Mouse (Mus musculus): ENCODE measurements around the gene Dkc1.

Gene Dkc1

GRCm38 (mm10) chrX:75143124-75143555 lies 47.5 kb downstream of the Dkc1 start:
- peak; percentile 8 for DNase-seq

GRCm38 (mm10) chrX:75148414-75148813 lies 52.8 kb downstream of the Dkc1 start:
- DNase-seq: no peak

GRCm38 (mm10) chrX:75150304-75150703 lies 54.6 kb downstream of the Dkc1 start:
- DNase-seq: no peak

GRCm38 (mm10) chrX:75152249-75152648 lies 56.6 kb downstream of the Dkc1 start:
- no peak for DNase-seq

- DNase-seq: peak; percentile 5
These were observed 60.1 kb downstream of the Dkc1 start for GRCm38 (mm10) chrX:75155576-75156243.

All from right cerebral cortex, postnatal 14 days (tissue).